Mouse (Mus musculus): Measurements from ENCODE around the gene Olfr215. TPM values are rescaled to one million over a fixed set of nuclear protein-coding genes. Genes with fewer than 3 reads are reported as not detected.
"Not testable (repeated sequence)": the region's sequence is repeated elsewhere in the genome, so short reads cannot be mapped to it uniquely, and the experiment has no call there.

Olfr215 gene
- not detected for total RNA-seq (2021)
- long read RNA-seq, experiment 1 = 0 reads
- long read RNA-seq, experiment 2 = 0 reads

DNA sequence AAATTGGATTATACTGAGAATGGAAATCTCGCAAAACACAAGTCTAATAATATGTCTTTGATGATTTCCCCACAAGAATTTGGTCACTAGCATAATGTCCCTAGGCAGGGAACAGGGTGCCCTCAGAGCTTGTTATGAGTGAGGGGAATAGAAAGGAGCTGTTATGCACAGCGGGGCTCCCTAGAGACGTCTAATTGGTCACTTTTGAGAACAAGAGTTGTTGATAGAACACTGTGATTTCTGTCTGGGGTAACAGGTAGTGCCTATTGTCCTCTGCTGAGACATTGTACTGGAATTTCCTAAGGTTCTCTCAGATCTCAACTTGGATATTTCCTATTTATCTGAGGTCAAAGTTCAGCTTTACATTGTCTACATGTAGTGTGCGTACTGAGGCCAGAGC, at the start of gene Olfr215:
Olfr215 (minus strand) TSS at position 101 of the 400 bp plus-strand sequence.
- DNase-seq = no peak

DNA sequence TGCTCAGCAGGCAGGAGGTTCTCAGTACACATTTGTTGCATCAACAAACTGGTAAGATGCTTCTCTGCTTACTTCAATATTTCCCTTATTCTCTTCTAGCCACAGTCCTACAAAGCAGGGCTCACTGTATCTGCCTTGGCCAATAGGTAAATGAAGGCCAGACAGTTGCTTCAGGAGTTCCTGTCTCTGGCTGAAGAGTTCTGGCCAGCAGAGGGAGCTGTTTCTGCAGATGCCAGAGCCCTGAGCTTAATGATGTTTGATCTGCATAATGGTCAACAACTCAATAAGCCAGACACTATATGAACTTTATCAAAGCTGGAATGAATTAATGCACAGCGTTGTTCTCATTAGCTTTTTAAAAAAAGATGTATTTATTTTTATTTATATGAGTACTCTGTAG, 48.1 kb upstream of the Olfr215 start:
- no peak for DNase-seq

DNA sequence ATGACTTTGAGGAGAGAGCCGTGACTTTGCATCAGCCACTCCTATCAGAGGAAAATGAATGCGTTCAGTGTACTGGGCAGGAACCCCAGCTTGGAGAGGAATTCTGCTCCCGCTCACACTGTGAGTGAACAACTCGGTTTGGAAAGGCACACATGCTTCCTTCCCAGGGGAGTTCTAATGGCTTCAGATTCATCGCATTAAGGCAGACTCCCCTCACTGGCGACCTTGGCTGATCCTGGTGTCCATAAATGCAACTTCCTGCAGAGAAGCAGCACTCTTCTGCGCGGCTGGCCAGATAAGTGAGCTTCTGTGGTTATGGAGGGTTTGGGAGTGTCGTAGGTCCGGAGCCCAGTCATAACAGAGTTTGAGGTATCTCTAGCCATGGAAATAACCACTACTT, 45.8 kb upstream of the Olfr215 start:
- DNase-seq = no peak

DNA sequence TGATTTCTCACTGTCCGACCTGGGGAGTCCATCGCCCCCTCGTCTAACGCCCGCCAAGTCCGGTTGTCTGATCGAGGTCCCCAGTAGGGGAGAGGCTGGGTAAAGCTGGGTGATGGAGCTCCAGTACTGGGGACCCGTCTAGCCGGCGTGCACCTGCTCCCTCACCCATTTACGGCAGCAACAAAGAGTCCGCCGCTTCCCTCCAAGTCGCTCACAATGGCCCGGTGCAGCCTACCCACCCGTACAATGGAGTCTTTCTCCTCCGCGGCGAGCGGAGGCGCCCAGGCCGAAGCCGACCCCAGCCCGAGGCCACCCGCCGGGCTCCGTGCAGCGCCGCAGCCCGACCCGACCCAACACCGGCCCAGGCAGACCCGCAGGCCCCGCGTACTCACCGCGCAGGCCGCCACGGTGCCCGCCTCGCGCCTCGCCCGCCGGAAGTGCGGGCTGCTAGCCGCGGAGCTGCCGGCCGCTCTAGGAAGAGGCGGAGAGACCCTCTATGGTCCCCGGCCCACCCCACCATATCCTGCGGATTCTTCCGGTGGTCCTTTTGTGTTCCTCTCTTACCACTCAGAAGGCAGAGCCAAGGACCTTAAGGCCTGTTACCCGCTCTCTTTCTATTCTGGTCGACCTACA, 44.7 kb upstream of the Olfr215 start, which contains the start of gene Zfp422:
Zfp422 (minus strand) TSS at position 461 of the 633 bp plus-strand sequence.
- DNase-seq = peak; percentile 55

DNA sequence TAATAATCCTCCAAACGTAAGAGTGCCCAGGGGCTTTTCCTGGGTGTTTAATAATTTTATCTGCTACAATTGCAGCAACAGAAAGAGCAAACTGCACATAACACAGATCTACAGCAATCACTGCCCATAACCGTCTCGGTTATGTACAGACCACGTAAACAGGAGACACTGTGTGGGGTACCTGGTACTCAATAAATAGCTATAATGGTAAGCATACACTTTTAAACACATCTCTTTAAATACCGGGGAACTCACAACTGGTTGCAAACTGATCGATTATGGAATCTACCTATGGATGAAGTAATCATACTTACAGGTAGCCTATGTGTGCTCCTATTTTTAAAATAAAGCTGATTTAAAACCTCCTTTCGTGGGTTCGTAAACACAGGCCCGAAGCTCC, 44.1 kb upstream of the Olfr215 start:
- no peak for DNase-seq

DNA sequence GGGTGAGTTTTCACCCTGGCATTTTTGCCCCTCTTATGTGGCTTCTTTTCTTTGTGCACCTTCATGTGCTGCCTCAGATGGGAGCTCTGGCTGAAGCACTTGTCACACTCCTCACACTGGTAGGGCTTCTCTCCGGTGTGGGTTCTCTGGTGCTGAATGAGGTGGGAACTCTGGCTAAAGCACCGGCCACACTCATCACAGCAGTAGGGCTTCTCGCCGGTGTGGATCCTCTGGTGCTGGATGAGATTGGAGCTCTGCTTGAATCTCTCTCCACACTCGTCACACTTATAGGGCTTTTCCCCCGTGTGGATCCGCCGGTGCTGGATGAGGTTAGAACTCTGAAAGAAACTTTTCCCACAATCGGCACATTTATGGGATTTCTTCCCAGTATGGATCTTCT, 42.4 kb upstream of the Olfr215 start:
- DNase-seq = not testable (repeated sequence)

DNA sequence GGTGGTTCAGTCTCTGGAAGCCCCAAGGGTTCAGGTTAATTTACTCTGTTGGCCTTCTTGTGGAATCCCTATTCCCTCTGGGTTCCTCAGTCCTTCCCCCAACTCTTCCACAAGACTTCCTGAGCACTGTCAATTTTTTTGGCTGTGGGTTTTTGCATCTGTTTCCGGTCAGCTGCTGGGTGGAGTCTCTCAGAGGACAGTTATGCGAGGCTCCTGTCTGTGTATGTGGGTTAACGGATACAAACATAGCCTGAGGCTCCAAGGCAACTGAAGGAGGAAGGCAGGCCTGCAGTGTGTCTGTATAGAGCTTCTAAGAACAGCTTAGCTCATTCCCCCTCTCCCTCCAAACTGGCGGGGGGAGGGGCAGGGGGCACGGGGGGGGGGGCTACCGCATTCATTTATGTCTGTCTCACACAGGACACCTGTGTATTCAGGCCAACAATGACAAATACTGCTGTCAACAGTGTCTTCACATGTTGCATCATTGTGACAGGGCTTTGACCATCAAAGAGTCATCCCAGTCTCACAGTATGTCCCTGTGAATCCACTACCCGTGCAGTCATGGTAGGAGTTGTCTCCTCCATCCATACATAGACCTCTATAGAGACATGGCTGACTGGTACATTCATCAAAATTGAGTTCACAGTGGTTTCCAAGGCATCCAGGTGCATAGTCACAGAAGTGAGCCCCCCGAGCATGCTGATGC, 37.5 kb upstream of the Olfr215 start:
- DNase-seq = no peak

DNA sequence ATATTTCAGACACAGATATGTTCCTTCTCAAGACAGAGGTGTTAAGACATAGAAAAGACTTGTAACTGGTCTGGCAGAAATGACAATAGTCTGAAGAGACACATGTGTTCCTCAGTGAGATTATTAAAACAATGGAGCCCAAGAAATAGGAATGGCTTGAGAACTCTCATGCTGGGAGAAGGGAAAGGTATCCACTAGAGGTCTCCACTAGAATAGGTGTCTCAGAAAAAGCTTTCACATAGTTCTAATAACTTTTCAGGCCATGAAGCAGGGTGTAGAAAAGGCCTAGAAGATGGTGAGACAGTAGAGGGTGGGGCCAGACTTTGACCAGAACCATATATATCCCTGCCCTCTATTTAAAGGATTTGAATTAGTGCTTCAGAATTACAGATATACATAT, 34.1 kb upstream of the Olfr215 start:
- DNase-seq = no peak

DNA sequence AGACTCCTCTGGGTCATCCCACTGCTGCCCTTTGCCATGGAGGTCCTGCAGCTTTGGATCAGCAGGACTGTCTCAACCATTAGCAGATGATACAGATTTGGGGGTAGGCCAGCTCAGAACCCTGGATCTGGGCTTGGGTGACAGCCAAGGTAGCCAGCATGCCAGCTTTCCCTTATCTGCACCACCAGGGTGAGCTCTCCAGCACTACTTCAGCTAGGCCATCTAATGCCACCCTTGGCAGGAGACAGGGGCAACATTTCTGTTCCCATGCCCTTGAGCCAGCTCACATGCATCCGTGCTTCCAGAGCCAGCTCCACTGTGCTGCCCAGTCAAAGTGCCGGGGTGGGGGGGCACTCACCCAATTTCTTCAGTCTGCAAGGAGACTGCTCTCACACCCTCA, 31.7 kb upstream of the Olfr215 start:
- no peak for DNase-seq

DNA sequence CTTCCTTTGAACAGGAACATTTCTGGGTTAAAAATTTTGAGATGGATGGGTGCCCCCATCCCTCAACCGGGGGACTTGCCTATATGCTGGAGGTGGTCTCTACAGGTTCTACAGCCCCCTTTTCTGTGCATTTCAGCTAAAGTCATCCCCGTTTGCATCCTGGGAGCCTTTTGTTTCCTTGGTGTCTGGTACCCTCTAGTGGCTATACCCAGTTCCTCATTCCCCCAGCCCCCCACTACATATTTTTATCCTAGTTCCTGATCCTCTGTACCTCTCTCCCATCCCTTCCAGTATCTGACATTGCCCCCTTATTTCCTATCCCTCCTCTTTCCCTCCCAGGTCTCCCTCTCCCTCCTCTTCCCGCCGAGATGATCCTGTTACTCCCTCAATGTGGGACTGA, 23.2 kb upstream of the Olfr215 start:
- no peak for DNase-seq

DNA sequence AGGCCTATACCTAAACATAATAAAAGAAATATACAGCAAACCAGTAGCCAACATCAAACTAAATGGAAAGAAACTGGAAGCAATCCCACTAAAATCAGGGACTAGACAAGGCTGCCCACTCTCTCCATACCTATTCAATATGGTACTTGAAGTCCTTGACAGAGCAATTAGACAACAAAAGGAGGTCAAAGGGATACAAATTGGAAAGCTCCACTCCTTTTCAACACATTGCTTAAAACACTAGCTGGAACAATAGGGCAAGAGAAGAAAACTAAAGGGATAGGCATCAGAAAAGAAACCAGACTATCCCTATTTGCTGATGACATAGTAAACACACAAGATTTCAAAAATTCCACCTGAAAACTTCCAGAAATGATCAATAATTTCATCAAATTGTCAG, 17.0 kb upstream of the Olfr215 start:
- not testable (repeated sequence) for DNase-seq

DNA sequence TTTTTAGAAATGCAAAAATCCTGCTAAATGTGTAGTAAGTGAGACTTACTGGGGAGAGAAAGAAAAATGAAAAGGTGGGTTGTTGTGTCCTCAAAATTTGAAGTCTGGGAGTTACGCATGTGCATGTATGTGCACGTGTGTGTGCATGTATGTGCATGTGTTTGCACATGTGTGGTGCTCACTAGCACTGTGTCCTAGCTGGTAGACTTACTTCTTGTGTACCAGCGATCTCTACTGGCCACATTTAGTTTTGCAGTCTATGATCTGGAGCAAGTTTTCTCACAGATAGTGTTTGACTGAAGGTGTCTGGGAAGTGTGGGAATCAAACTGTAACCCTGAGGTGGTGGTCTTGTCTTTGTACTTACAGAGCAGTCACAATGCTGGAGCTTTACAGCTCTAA, 14.2 kb downstream of the Olfr215 start:
- no peak for DNase-seq

DNA sequence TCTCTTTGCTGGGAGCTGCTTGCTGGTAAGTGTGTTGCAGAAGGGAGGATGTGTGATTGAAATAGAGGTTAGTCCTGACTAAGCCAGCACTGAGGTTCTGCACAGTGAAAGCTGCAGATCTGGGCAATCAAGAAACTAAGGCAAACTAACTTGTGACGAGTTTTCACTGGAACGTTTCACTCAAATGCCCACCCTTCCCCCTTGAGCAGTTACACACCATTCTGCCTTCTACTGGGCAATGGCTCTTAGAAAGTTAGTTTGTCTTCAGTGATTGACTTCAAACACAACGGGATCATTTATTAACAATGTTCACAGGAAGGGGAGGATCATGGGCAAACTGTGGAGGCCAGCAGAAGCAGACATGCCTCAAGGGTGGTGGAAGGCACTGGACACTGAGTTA, 29.0 kb downstream of the Olfr215 start:
- DNase-seq = no peak

DNA sequence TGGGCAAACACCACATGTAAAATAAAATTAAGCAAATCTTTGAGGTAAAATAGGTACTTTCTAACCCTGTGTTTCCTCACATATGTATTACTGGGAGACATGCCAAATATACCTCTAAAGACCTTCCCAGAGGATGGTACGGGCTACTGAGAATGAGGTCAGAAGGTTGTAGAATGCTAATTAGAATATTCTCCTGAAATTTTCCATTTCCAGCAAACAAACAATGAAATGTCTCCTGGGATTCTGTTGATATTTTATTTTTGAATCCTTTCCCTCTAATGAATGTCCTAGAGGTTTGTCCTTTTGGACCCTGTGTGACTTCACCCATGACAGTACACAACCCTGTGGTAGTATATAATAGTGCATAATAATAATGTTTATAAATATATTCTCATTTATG, 30.1 kb downstream of the Olfr215 start, which contains the start of gene Olfr214:
Olfr214 (plus strand) TSS at position 301 of the 400 bp plus-strand sequence.
- DNase-seq = no peak

DNA sequence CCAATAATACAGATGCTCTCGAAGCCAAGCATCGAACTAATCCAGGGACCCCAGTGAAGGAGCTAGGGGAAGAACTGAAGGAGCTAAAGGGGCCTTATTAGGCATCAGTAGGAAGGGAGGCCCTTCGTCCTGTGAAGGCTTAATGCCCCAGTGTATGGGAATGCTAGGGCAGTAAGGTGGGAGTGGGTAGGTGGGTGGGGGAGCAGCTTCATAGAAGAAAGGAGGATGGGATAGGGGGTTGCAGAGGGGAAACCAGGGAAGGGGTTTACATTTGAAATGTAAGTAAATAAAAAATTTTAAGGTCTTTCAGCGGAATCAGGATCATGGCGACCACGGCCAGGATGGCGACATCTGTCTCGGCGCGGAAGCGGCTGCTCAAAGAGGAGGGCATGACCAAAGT, 33.2 kb downstream of the Olfr215 start, which contains the start of gene Gm5580:
Gm5580 (plus strand) TSS at position 301 of the 400 bp plus-strand sequence.
- not testable (repeated sequence) for DNase-seq

DNA sequence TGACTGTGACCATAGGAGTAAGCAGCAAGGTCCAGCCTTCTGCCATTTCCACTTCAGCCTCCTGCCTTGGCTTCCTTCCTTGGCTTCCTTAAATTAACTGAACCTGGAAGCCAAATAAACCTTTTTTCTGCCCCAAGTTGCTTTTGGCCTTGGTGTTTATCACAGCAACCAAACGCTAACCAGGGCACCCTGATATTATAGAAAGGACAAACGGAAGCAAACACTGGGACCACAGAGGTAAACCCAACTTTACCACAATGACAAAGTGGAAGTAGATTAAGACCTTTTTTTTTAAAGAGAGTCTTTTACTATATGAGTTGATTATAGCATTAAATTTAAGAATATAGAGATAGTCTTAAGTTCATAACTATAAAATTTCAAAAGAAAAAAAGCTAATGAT, 41.5 kb downstream of the Olfr215 start:
- no peak for DNase-seq

DNA sequence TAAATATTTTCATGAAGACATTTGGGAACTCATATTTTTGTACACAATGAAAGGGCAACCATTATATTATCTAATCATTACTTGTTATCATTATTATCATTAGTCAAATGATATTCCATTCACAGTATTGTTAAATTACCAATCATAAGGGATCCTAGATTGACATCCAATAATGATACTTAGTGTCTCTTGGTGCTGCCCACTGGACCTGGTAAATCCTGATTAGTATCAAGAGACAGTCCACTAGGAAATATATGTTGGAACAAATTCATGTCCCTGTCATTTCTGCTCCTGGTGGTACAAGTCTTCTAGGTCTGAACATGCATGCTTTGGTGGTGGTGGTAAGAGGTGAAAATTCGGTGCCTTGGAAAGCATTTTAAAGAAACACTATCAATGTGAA, 45.8 kb downstream of the Olfr215 start, which contains the start of gene Olfr213:
Olfr213 (plus strand) TSS at position 301 of the 400 bp plus-strand sequence.
- no peak for DNase-seq

Other genes starting within 250 kb of the Olfr215 start
- 10 to 100 TPM; 24.4 to 27.1 TPM for gene March8, start 246.2 kb downstream of the Olfr215 start, total RNA-seq (2021)
- 1 to 10 TPM; 1.1 to 1.3 TPM for gene Alox5, start 123.0 kb downstream of the Olfr215 start, total RNA-seq (2021)
- gene Olfr211, start 95.1 kb downstream of the Olfr215 start, total RNA-seq (2021) = not detected
- not detected for gene Olfr212, start 77.7 kb downstream of the Olfr215 start, total RNA-seq (2021)
- not detected for gene Olfr213, start 45.7 kb downstream of the Olfr215 start, total RNA-seq (2021)
- gene Gm5580, start 33.1 kb downstream of the Olfr215 start, total RNA-seq (2021) = 1 to 10 TPM in 1 of 2 experiments, under 1 TPM in 1; 0.78 to 1.4 TPM
- gene Olfr214, start 30.0 kb downstream of the Olfr215 start, total RNA-seq (2021) = not detected
- 1 to 10 TPM; 7.9 to 8.4 TPM for gene Zfp422, start 44.8 kb upstream of the Olfr215 start, total RNA-seq (2021)
- 1 to 10 TPM; 1.5 to 7.2 TPM for gene Depp1, start 66.4 kb upstream of the Olfr215 start, total RNA-seq (2021)
- gene Rassf4, start 89.8 kb upstream of the Olfr215 start, total RNA-seq (2021) = 1 to 10 TPM; 1.2 to 2.3 TPM
- under 1 TPM; 0.03 to 0.13 TPM for gene Tmem72, start 132.7 kb upstream of the Olfr215 start, total RNA-seq (2021)